Mouse (Mus musculus): ENCODE data around the gene Nrip1.

Nrip1 gene

GRCm38 (mm10) chr16:76283796-76284195 lies 89.8 kb downstream of the Nrip1 start:
- peak; percentile 47 for DNase-seq (ENCODE audit: low read depth, low spot score)

GRCm38 (mm10) chr16:76281850-76282249 lies 91.8 kb downstream of the Nrip1 start:
- no peak for DNase-seq (ENCODE audit: low read depth, low spot score)

GRCm38 (mm10) chr16:76280365-76280764 lies 93.3 kb downstream of the Nrip1 start:
- DNase-seq (ENCODE audit: low read depth, low spot score), result no peak

GRCm38 (mm10) chr16:76276271-76276670 lies 97.4 kb downstream of the Nrip1 start:
- no peak for DNase-seq (ENCODE audit: low read depth, low spot score)

GRCm38 (mm10) chr16:76275584-76275983 lies 98.0 kb downstream of the Nrip1 start:
- no peak for DNase-seq (ENCODE audit: low read depth, low spot score)

- no peak for DNase-seq (ENCODE audit: low read depth, low spot score)
These were observed 98.5 kb downstream of the Nrip1 start for GRCm38 (mm10) chr16:76275166-76275565.

GRCm38 (mm10) chr16:76266635-76267268 lies 106.9 kb downstream of the Nrip1 start:
- no peak for DNase-seq (ENCODE audit: low read depth, low spot score)

GRCm38 (mm10) chr16:76265874-76266273 lies 107.8 kb downstream of the Nrip1 start:
- no peak for DNase-seq (ENCODE audit: low read depth, low spot score)

GRCm38 (mm10) chr16:76265301-76265700 lies 108.3 kb downstream of the Nrip1 start:
- DNase-seq (ENCODE audit: low read depth, low spot score), result no peak

GRCm38 (mm10) chr16:76263393-76263792 lies 110.2 kb downstream of the Nrip1 start:
- DNase-seq (ENCODE audit: low read depth, low spot score), result no peak

- no peak for DNase-seq (ENCODE audit: low read depth, low spot score)
These were observed 113.3 kb downstream of the Nrip1 start for GRCm38 (mm10) chr16:76260296-76260695.

- no peak for DNase-seq (ENCODE audit: low read depth, low spot score)
These were observed 121.8 kb downstream of the Nrip1 start for GRCm38 (mm10) chr16:76251826-76252225.

- peak; percentile 64 for DNase-seq (ENCODE audit: low read depth, low spot score)
These were observed 124.1 kb downstream of the Nrip1 start for GRCm38 (mm10) chr16:76249345-76250091.

GRCm38 (mm10) chr16:76242850-76243249 lies 130.8 kb downstream of the Nrip1 start:
- no peak for DNase-seq (ENCODE audit: low read depth, low spot score)

- DNase-seq (ENCODE audit: low read depth, low spot score), result no peak
These were observed 132.4 kb downstream of the Nrip1 start for GRCm38 (mm10) chr16:76241266-76241665.

- DNase-seq (ENCODE audit: low read depth, low spot score), result no peak
These were observed 134.3 kb downstream of the Nrip1 start for GRCm38 (mm10) chr16:76239353-76239752.

GRCm38 (mm10) chr16:76238784-76239183 lies 134.8 kb downstream of the Nrip1 start:
- no peak for DNase-seq (ENCODE audit: low read depth, low spot score)
